Mouse (Mus musculus) adrenal gland, postnatal 14 days (tissue): ENCODE results near the gene Ttpal. TPM values are rescaled to one million over a fixed set of nuclear protein-coding genes. Genes with fewer than 3 reads are reported as not detected.

Experiments used
- DNase-seq: peaks from one replicate; pipeline ENCODE4 v3.0.0; 2021; ENCODE audit warnings: mixed read lengths
- total RNA-seq: library from RNA; stranded (reverse); gene quantifications from 2 replicates; pipeline ENCODE4 v1.2.3, GENCODE M21; 2021

The Ttpal gene
- total RNA-seq, 1 experiment from 2014 or later: 29.9 TPM

GRCm38 (mm10) chr2:163662076-163662475 lies 60.0 kb downstream of the Ttpal start:
- no peak for DNase-seq

- DNase-seq: no peak
These were observed 60.6 kb downstream of the Ttpal start for GRCm38 (mm10) chr2:163662698-163663221.

GRCm38 (mm10) chr2:163663930-163664329 lies 61.8 kb downstream of the Ttpal start:
- no peak for DNase-seq

GRCm38 (mm10) chr2:163667045-163667444 lies 64.9 kb downstream of the Ttpal start:
- no peak for DNase-seq

Other genes starting within 250 kb of the Ttpal start
- gene Jph2, start 204.3 kb upstream of the Ttpal start, total RNA-seq: 4.3 and 4.5 TPM in 2 replicates
- 34.8 and 37.3 TPM in 2 replicates for gene Oser1, start 177.6 kb upstream of the Ttpal start, total RNA-seq
- gene Gdap1l1, start 163.8 kb upstream of the Ttpal start, total RNA-seq: 5.4 TPM in 2 replicates
- 82.3 and 91.4 TPM in 2 replicates for gene Fitm2, start 129.7 kb upstream of the Ttpal start, total RNA-seq
- gene R3hdml, start 110.0 kb upstream of the Ttpal start, total RNA-seq: not detected in 2 replicates
- gene Hnf4a, start 95.5 kb upstream of the Ttpal start, total RNA-seq: 2.0 and 28.1 TPM in 2 replicates
- gene Serinc3, start 42.8 kb downstream of the Ttpal start, total RNA-seq: 390 and 468 TPM in 2 replicates
- 44.2 and 46.9 TPM in 2 replicates for gene Pkig, start 56.1 kb downstream of the Ttpal start, total RNA-seq
- gene Ada, start 147.9 kb downstream of the Ttpal start, total RNA-seq: 3.1 and 3.9 TPM in 2 replicates
- gene Ccn5, start 218.5 kb downstream of the Ttpal start, total RNA-seq: 0.26 TPM in 1 of 2 replicates, not detected in the other